Mouse (Mus musculus): ENCODE data around the gene Arhgap27. TPM values are rescaled to one million over a fixed set of nuclear protein-coding genes. Genes with fewer than 3 reads are reported as not detected.
"Not testable (repeated sequence)": the region's sequence is repeated elsewhere in the genome, so short reads cannot be mapped to it uniquely, and the experiment has no call there.

The Arhgap27 gene
- 10 to 100 TPM; 16.3 to 17.6 TPM for total RNA-seq (2021)

- intact Hi-C loops (cut with DNase I): loop anchor here (2.0 kb wide), 1 partner anchor 19 kb away; no protein-coding TSS in a partner anchor
Observed at GRCm38 (mm10) chr11:103363214-103364148, at the start of gene Arhgap27. Gene Arhgap27 (minus strand): TSS chr11:103363692.

GRCm38 (mm10) chr11:103412950-103413423 lies 49.5 kb upstream of the Arhgap27 start:
- intact Hi-C loops (cut with DNase I): loop anchor here (5.0 kb wide), 2 partner anchors 144 to 241 kb away; partner anchors contain the start of gene Fmnl1
- DNase-seq: no peak

More at GRCm38 (mm10) chr11:103363214-103364148, at the start of gene Arhgap27:
- DNase-seq: peak; percentile 76 to 81

GRCm38 (mm10) chr11:103411981-103412949 lies 48.8 kb upstream of the Arhgap27 start, which contains the start of gene Plekhm1:
Gene Plekhm1 (minus strand): TSS chr11:103412687.
- intact Hi-C loops (cut with DNase I): loop anchor here (5.0 kb wide), 2 partner anchors 145 to 240 kb away; partner anchors contain the start of gene Fmnl1
- peak; percentile 94 to 95 for DNase-seq

GRCm38 (mm10) chr11:103411301-103411700 lies 47.8 kb upstream of the Arhgap27 start:
- DNase-seq: no peak
- intact Hi-C loops (cut with DNase I): loop anchor here (5.0 kb wide), 2 partner anchors 146 to 239 kb away; partner anchors contain the start of gene Fmnl1

- intact Hi-C loops (cut with DNase I): loop anchor here (10.0 kb wide), 1 partner anchor 524 kb away; the partner anchor contains the start of genes Ccdc103, Eftud2 and Fam187a
Observed at GRCm38 (mm10) chr11:103408880-103409279, 45.4 kb upstream of the Arhgap27 start.

GRCm38 (mm10) chr11:103407136-103407535 lies 43.6 kb upstream of the Arhgap27 start:
- intact Hi-C loops (cut with DNase I): loop anchor here (10.0 kb wide), 1 partner anchor 522 kb away; the partner anchor contains the start of genes Ccdc103, Eftud2 and Fam187a
- DNase-seq: not testable (repeated sequence)

More at GRCm38 (mm10) chr11:103408880-103409279, 45.4 kb upstream of the Arhgap27 start:
- no peak for DNase-seq

GRCm38 (mm10) chr11:103406551-103406950 lies 43.1 kb upstream of the Arhgap27 start:
- DNase-seq: no peak
- intact Hi-C loops (cut with DNase I): loop anchor here (10.0 kb wide), 1 partner anchor 522 kb away; the partner anchor contains the start of genes Ccdc103, Eftud2 and Fam187a

GRCm38 (mm10) chr11:103405814-103406213 lies 42.3 kb upstream of the Arhgap27 start:
- intact Hi-C loops (cut with DNase I): loop anchor here (10.0 kb wide), 1 partner anchor 521 kb away; the partner anchor contains the start of genes Ccdc103, Eftud2 and Fam187a
- no peak for DNase-seq

GRCm38 (mm10) chr11:103404618-103405017 lies 41.1 kb upstream of the Arhgap27 start:
- DNase-seq: no peak
- intact Hi-C loops (cut with DNase I): loop anchor here (10.0 kb wide), 1 partner anchor 520 kb away; the partner anchor contains the start of genes Ccdc103, Eftud2 and Fam187a

- DNase-seq: no peak
- intact Hi-C loops (cut with DNase I): loop anchor here (10.0 kb wide), 1 partner anchor 519 kb away; the partner anchor contains the start of genes Ccdc103, Eftud2 and Fam187a
Observed at GRCm38 (mm10) chr11:103403776-103404175, 40.3 kb upstream of the Arhgap27 start.

GRCm38 (mm10) chr11:103402738-103403137 lies 39.2 kb upstream of the Arhgap27 start:
- DNase-seq: no peak
- intact Hi-C loops (cut with DNase I): loop anchor here (10.0 kb wide), 1 partner anchor 518 kb away; the partner anchor contains the start of genes Ccdc103, Eftud2 and Fam187a

- intact Hi-C loops (cut with DNase I): loop anchor here (10.0 kb wide), 1 partner anchor 517 kb away; the partner anchor contains the start of genes Ccdc103, Eftud2 and Fam187a
- DNase-seq: peak; percentile 32 to 44
Observed at GRCm38 (mm10) chr11:103402198-103402597, 38.7 kb upstream of the Arhgap27 start.

- intact Hi-C loops (cut with DNase I): loop anchor here (1.0 to 10.0 kb wide), 3 partner anchors 40 to 515 kb away; partner anchors contain the start of genes Ccdc103, Eftud2 and Fam187a
- no peak for DNase-seq
Observed at GRCm38 (mm10) chr11:103399986-103400385, 36.5 kb upstream of the Arhgap27 start.

GRCm38 (mm10) chr11:103399050-103399449 lies 35.6 kb upstream of the Arhgap27 start:
- no peak for DNase-seq
- intact Hi-C loops (cut with DNase I): loop anchor here (1.0 kb wide), 2 partner anchors 39 to 67 kb away; no protein-coding TSS in a partner anchor

- no peak for DNase-seq
- intact Hi-C loops (cut with DNase I): no loop called here
Observed at GRCm38 (mm10) chr11:103396682-103397081, 33.2 kb upstream of the Arhgap27 start.

- intact Hi-C loops (cut with DNase I): no loop called here
- no peak for DNase-seq
Observed at GRCm38 (mm10) chr11:103396236-103396635, 32.7 kb upstream of the Arhgap27 start.

- DNase-seq: no peak
- intact Hi-C loops (cut with DNase I): no loop called here
Observed at GRCm38 (mm10) chr11:103394604-103395003, 31.1 kb upstream of the Arhgap27 start.

- intact Hi-C loops (cut with DNase I): no loop called here
- no peak for DNase-seq
Observed at GRCm38 (mm10) chr11:103394025-103394424, 30.5 kb upstream of the Arhgap27 start.

Measured in heart, postnatal 36 days (tissue).